Mouse (Mus musculus) heart, adult 8-10 months (tissue): ENCODE measurements around the gene Cfi. TPM values are rescaled to one million over a fixed set of nuclear protein-coding genes. Genes with fewer than 3 reads are reported as not detected.

Source experiments
- total RNA-seq, 4 experiments: library from RNA; stranded (reverse); gene quantifications; 2 replicates each; pipeline ENCODE4 v1.2.4; 2022

The Cfi gene
- total RNA-seq, 4 experiments from 2014 or later = 0.82 to 1.6 (median 1.1) TPM

Other genes with a start within 250 kb of the Cfi start
- 1 to 10 TPM; 1.9 to 5.6 (median 2.7) TPM for gene Egf, start 80.6 kb upstream of the Cfi start, total RNA-seq
- not detected for gene Lrit3, start 31.9 kb upstream of the Cfi start, total RNA-seq
- gene Rrh, start 13.3 kb upstream of the Cfi start, total RNA-seq = under 1 TPM in 1 of 4 experiments, not detected in 3; 0.25 TPM
- gene Gar1, start 4.5 kb upstream of the Cfi start, total RNA-seq = 10 to 100 TPM; 15.1 to 22.7 (median 21.6) TPM
- gene Pla2g12a, start 42.7 kb downstream of the Cfi start, total RNA-seq = 10 to 100 TPM; 43.8 to 66.6 (median 45.6) TPM
- 10 to 100 TPM in 3 of 4 experiments, 1 to 10 TPM in 1; 8.9 to 16.8 (median 11.6) TPM for gene Casp6, start 65.5 kb downstream of the Cfi start, total RNA-seq
- 1 to 10 TPM; 1.1 to 2.5 (median 1.6) TPM for gene Mcub, start 134.3 kb downstream of the Cfi start, total RNA-seq
- gene Sec24b, start 225.7 kb downstream of the Cfi start, total RNA-seq = 10 to 100 TPM; 25.0 to 32.3 (median 27.4) TPM